In genomic region chr1:167362819-167363218, GRCm38 (mm10) we compare ENCODE assay signal across 19 mouse cellular contexts. TPM values are rescaled to one million over a fixed set of nuclear protein-coding genes. Genes with fewer than 3 reads are reported as not detected.
DNase-seq lines count a peak whose midpoint lies in the region; ATAC-seq lines count a peak whose summit lies in the region.
"Had no signal": no experiment of that assay in that cellular context is flagged by ENCODE, and none has a peak within 500 bp of the region (broad histone marks: within the 10 kb centered on the region; RNA-seq: fewer than 3 reads in every experiment).

No protein-coding gene starts in this region.

- H3K4me2 ChIP-seq in kidney, embryonic 16.5 days (replicated peaks; ENCODE audit: low read depth, low read length): no peak overlapping the region
- H3K4me2 ChIP-seq: forebrain, embryonic 15.5 days; hindbrain, embryonic 12.5 days had no signal

- DNase-seq in kidney, adult 11 months: peak; percentile 69
- peak; percentile 78 for DNase-seq in kidney, adult 9 months
- DNase-seq in kidney, postnatal 10 days: peak; percentile 29
- DNase-seq in yolk sac, embryonic 10.5 days (ENCODE audit: low spot score): peak; percentile 80
- no peak for DNase-seq in layer of hippocampus, postnatal 36 days
- DNase-seq: adrenal gland, adult 2 months; adrenal gland, postnatal 25 days; cerebellum, adult 2 months; cerebellum, postnatal 10 days; gastrocnemius, postnatal 36 days; heart, adult 11 months; heart, postnatal 10 days; heart, postnatal 4 days had no signal

- H3K27me3 ChIP-seq in kidney, embryonic 16.5 days (ENCODE audit: insufficient read depth, low read length): no peaks in the 10 kb centered on the region
- H3K27me3 ChIP-seq: CH12.LX; forebrain, embryonic 15.5 days; hindbrain, embryonic 12.5 days; Patski had no signal

- no peaks in the 10 kb centered on the region for H3K4me1 ChIP-seq in kidney, embryonic 16.5 days (ENCODE audit: insufficient read depth, low read length)
- H3K4me1 ChIP-seq: forebrain, embryonic 15.5 days; hindbrain, embryonic 12.5 days had no signal

- H3K4me3 ChIP-seq in kidney, embryonic 16.5 days (ENCODE audit: low read length): no peak overlapping the region
- H3K4me3 ChIP-seq: forebrain, embryonic 15.5 days; hindbrain, embryonic 12.5 days had no signal

- H3K9ac ChIP-seq in kidney, embryonic 16.5 days (replicated peaks; ENCODE audit: low read length): no peak overlapping the region
- H3K9ac ChIP-seq: forebrain, embryonic 15.5 days; hindbrain, embryonic 12.5 days had no signal

- WGBS in kidney, embryonic 16.5 days: 86% methylated on average over 4 of the region's 4 CpGs

- H3K9me3 ChIP-seq in kidney, embryonic 16.5 days (ENCODE audit: low read length): no peaks in the 10 kb centered on the region
- H3K9me3 ChIP-seq: forebrain, embryonic 15.5 days; hindbrain, embryonic 12.5 days had no signal

- H3K36me3 ChIP-seq in kidney, embryonic 16.5 days (ENCODE audit: insufficient read depth, low read length): peaks cover 17% of the 10 kb centered on the region; the same call in 1 of the 2 replicates

- ATAC-seq in kidney, embryonic 16.5 days (ENCODE audit: low FRiP score, low TSS enrichment): no peak
- ATAC-seq: activated CD4-positive, CD25-positive, alpha-beta regulatory T cell, adult 4 months; forebrain, embryonic 15.5 days; Patski had no signal

- no peak overlapping the region for H3K27ac ChIP-seq in kidney, embryonic 16.5 days (ENCODE audit: low read length)
- H3K27ac ChIP-seq: forebrain, embryonic 15.5 days; hindbrain, embryonic 12.5 days had no signal

RNA-seq across cellular contexts. Expression of gene Aldh9a1, which starts 13.0 kb away (rescaled TPM):
- 62.6 and 63.4 TPM in 2 replicates for polyA plus RNA-seq in kidney, embryonic 16.5 days (2015; fragmentation: Nextera tagmentation; extraction: Ambion mirVana)
- total RNA-seq in layer of hippocampus, postnatal 36 days (2021): 10 to 100 TPM; 20.1 to 24.5 TPM

RNA-seq across cellular contexts. Expression of gene Mgst3, which starts 30.8 kb away (rescaled TPM):
- 58.0 and 58.2 TPM in 2 replicates for polyA plus RNA-seq in kidney, embryonic 16.5 days (2015; fragmentation: Nextera tagmentation; extraction: Ambion mirVana)
- total RNA-seq in layer of hippocampus, postnatal 36 days (2021): 10 to 100 TPM; 68.7 to 70.9 TPM

RNA-seq across cellular contexts. Expression of gene Tmco1, which starts 54.6 kb away (rescaled TPM):
- polyA plus RNA-seq in kidney, embryonic 16.5 days (2015; fragmentation: Nextera tagmentation; extraction: Ambion mirVana): 117 and 125 TPM in 2 replicates
- 10 to 100 TPM; 52.4 to 52.7 TPM for total RNA-seq in layer of hippocampus, postnatal 36 days (2021)

Comparison
In these comparisons a context has a peak if more than half of its experiments do, and no peak if none do; other contexts are left out.
1. DNase-seq: peak in kidney, adult 11 months (single experiment), kidney, adult 9 months (single experiment), kidney, postnatal 10 days (single experiment) and yolk sac, embryonic 10.5 days (single experiment); none in layer of hippocampus, postnatal 36 days (0 of 2).